Mouse (Mus musculus): ENCODE data around the gene Hoxa2.

GRCm38 (mm10) chr6:52158276-52159051, 6.2 kb downstream of the Hoxa2 start, which contains the start of gene Hoxa1:
- TF ChIP-seq CTCF (IDR thresholded peaks at IDR 0.05; ENCODE audit: borderline replicate concordance, control insufficient read depth, extremely low read depth, insufficient read depth, low read length, poor library complexity), result no peak
- TF ChIP-seq POLR2A (IDR thresholded peaks at IDR 0.05; ENCODE audit: control insufficient read depth, extremely low read depth, insufficient read depth, low read length, poor library complexity), result 0 out of 2 replicates have a peak, but pooled peaks have one; percentile 15
